Mouse (Mus musculus) G1E (cell line): ENCODE data around the gene Rnf214.

Experiments
- CTCF ChIP-seq: IDR thresholded peaks from 2 replicates; pipeline ENCODE4 v1.5.1; 2012; ENCODE audit warnings: low read depth, low read length, inconsistent platforms, mixed read lengths
- POLR2AphosphoS5 ChIP-seq: IDR thresholded peaks from 2 replicates; pipeline ENCODE4 v1.6.1; 2012; ENCODE audit warnings: low read depth, low read length, inconsistent platforms; ENCODE audit not compliant: insufficient replicate concordance

GRCm38 (mm10) chr9:45919895-45920294 lies 13.2 kb upstream of the Rnf214 start:
- TF ChIP-seq POLR2AphosphoS5 (no peak), CTCF (no peak)
